Mouse (Mus musculus) NIH3T3 (cell line): Measurements from ENCODE around the gene Tpmt.

ENCODE experiments used
- DNase-seq: peaks from one replicate; pipeline ENCODE4 v3.0.0-alpha.2; 2012; ENCODE audit warnings: low read depth

Gene Tpmt

GRCm38 (mm10) chr13:47044617-47044947 lies at the start of gene Tpmt:
Tpmt (minus strand) TSS chr13:47044737.
- peak; percentile 28 for DNase-seq

GRCm38 (mm10) chr13:47093791-47094190 lies 49.3 kb upstream of the Tpmt start:
- peak; percentile 53 for DNase-seq

GRCm38 (mm10) chr13:47089271-47089670 lies 44.7 kb upstream of the Tpmt start:
- peak; percentile 73 for DNase-seq

- no peak for DNase-seq
Observed at GRCm38 (mm10) chr13:47088433-47088832, 43.9 kb upstream of the Tpmt start.

- peak; percentile 19 for DNase-seq
Observed at GRCm38 (mm10) chr13:47080905-47081505, 36.5 kb upstream of the Tpmt start.

GRCm38 (mm10) chr13:47078799-47079198 lies 34.3 kb upstream of the Tpmt start:
- DNase-seq = peak; percentile 36

GRCm38 (mm10) chr13:47077367-47077766 lies 32.8 kb upstream of the Tpmt start:
- DNase-seq = no peak

DNA sequence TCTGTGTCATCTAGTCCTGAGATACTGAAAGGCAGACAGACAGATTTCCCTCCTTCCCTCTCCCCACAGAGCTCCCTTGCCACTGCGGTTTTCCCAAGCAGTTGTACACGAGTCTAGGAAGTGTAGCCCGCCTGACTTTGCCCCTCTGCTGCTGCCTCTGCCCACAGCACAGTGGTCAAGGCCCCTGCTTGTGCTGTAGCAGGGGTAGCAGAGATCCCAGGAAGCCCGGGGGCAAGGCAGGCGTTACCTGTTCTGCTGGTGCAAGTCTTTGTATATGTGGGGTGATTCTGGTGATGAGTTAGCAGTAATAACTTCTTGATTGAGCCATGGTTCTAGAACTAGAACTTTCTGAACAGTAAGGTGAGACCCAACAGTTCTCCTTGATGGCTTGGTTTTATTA lies 31.6 kb upstream of the Tpmt start:
- no peak for DNase-seq

GRCm38 (mm10) chr13:47072484-47072883 lies 27.9 kb upstream of the Tpmt start:
- no peak for DNase-seq

GRCm38 (mm10) chr13:47071871-47072270 lies 27.3 kb upstream of the Tpmt start:
- no peak for DNase-seq

GRCm38 (mm10) chr13:47070329-47071080 lies 26.0 kb upstream of the Tpmt start:
- no peak for DNase-seq

GRCm38 (mm10) chr13:47067001-47067400 lies 22.5 kb upstream of the Tpmt start:
- no peak for DNase-seq

DNA sequence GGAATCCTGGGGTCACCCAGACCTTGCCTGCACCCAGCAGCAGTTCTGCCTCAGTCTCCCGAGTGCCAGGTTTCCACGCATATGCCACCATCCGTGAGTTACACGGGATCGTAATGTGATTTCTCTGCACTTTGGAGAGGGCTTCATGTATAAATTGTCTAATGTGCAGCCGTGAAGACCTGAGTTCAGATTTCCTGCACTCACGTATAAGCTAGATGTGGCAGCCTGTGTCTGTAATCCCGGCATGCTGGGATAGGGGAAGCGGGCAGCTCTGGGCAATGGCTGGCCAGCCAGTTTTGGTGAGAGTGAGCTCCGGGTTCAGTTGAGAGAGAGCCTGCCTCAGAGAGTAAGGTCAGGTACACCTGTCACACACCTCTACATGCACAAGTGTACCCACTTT lies 22.0 kb upstream of the Tpmt start:
- DNase-seq = no peak

- peak; percentile 22 for DNase-seq
Observed at GRCm38 (mm10) chr13:47063985-47064760, 19.6 kb upstream of the Tpmt start.

- DNase-seq = no peak
Observed at GRCm38 (mm10) chr13:47062756-47063155, 18.2 kb upstream of the Tpmt start.

DNA sequence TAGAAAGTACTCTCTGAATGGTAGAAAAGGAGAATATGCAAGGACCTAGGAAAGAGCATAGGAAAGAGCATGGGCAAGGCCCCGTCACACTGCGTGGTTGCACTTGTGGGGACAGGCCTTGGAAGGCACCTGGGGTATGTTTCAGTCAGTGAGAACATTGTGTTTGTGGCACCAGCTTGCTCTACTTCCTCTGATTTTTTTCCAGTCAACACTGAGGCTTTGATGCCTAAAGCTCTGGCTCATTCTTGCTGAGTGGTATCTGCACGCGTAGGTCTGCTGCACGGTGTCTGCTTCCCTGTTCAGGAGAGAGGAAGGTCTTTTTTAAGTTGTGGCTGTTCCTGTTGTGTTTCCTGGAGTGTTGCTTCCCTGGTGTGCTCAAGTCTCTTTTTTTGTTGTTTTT lies 12.2 kb upstream of the Tpmt start:
- no peak for DNase-seq

GRCm38 (mm10) chr13:47056126-47056525 lies 11.6 kb upstream of the Tpmt start:
- no peak for DNase-seq

DNA sequence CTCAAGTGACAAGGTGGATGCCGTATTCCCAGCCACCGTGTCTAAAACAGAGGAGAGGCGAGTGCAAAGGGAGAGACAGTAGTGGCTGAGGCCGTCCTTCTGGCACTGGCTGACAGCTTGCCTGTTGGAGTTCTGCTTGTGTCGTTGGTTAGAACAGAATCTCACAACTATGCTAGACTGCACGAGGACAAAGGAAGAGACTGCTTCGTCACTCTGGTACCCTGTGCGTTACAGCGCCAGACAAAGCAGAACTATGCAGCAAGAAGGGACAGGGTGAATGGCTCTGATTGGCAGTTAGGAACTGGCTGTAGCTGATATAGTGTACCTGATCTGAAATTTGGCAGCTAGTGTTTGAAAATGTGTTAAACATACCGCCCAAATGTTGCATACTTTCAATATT lies 9.4 kb upstream of the Tpmt start:
- DNase-seq = no peak

- no peak for DNase-seq
Observed at GRCm38 (mm10) chr13:47050009-47050408, 5.5 kb upstream of the Tpmt start.

DNA sequence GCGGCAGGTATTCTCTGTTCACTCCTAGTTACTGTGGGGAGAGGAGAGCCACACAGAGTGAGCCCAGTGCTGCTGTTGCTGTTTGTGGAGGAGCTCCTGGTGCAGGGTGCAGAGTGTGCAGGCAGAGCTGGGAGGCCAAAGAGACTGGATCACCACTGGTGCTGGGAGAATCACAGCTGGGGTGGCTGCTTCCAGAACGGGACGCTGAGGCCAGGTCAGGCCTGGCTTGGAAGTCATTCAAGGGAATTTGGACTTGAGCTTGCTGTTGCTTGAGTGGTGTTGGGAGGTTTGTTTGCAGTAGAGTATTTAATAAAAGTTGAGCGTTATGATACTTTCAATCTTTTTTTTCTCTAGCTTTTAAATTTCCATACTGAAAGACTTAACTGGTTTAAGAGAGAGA lies 3.5 kb upstream of the Tpmt start:
- DNase-seq = no peak

GRCm38 (mm10) chr13:47043833-47044616 lies 512 bp downstream of the Tpmt start:
- DNase-seq = no peak

- DNase-seq = peak; percentile 99
Observed at GRCm38 (mm10) chr13:47043030-47043680, 1.4 kb downstream of the Tpmt start, which contains the start of gene Kdm1b. Kdm1b (plus strand) TSS chr13:47043499.
